8 mouse cellular contexts compared by ENCODE assay signal in the genomic region with DNA sequence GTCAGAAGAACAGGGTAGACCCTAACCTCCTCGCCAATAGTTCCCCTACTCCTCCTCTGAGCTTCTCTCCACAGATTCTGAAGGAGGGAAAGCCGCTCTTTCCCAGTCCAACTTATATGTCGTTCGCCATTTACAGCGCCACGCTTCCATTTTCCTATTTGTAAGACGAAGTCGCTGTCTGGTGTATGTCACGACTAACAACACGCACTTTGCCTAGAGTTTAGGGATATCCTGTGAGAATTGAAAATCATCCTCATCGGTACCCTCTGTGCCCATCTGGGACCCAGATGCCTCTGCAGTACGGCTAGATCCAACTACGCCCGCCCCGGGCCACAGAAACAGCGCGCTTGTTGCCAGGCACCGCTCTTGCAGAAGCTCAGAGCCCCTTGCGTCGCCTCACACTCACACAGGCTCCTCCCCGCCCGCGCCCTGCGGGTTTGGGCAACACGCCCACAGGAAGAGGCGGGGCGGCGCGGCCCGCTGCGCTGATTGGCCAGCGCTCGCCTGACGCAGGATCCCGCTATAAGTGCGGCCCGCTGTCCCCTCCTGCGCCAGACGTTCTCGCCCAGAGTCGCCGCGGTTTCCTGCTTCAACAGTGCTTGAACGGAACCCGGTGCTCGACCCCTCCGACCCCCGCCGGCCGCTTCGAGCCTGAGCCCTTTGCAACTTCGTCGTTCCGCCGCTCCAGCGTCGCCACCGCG. TPM values are rescaled to one million over a fixed set of nuclear protein-coding genes. Genes with fewer than 3 reads are reported as not detected.
DNase-seq lines count a peak whose midpoint lies in the region; ATAC-seq and TF ChIP-seq lines count a peak whose summit lies in the region.

No protein-coding gene starts in this region.

- H3K9me3 ChIP-seq in forebrain, embryonic 10.5 days, result no peaks in the 10 kb centered on the region
- no peaks in the 10 kb centered on the region for H3K9me3 ChIP-seq in heart, embryonic 15.5 days (replicated peaks)
- no peaks in the 10 kb centered on the region for H3K9me3 ChIP-seq in liver, embryonic 14.5 days (ENCODE audit: control insufficient read depth, low read length)
- no peaks in the 10 kb centered on the region for H3K9me3 ChIP-seq in neural tube, embryonic 11.5 days (ENCODE audit: control insufficient read depth, low read length)
- H3K9me3 ChIP-seq in stomach, postnatal 0 days (ENCODE audit: control insufficient read depth, low read length), result no peaks in the 10 kb centered on the region

- peak; percentile 95 for DNase-seq in c-Kit-negative CD71-positive TER-119-positive erythroid progenitor cells, embryonic 14.5 days (ENCODE audit: low read depth, low spot score)
- peak; percentile 95 for DNase-seq in forebrain, embryonic 10.5 days (ENCODE audit: extremely low spot score, low spot score)
- DNase-seq in kidney, postnatal 25 days, result peak; percentile 96 to 98
- DNase-seq in liver, embryonic 14.5 days (ENCODE audit: low read depth in 3 of 3, low spot score in 3 of 3), result peak; percentile 95 to 97 (median 96)
- DNase-seq in neural tube, embryonic 11.5 days (ENCODE audit: low spot score), result peak; percentile 99
- DNase-seq in stomach, postnatal 0 days (ENCODE audit: low spot score), result peak; percentile 99

- TF ChIP-seq CTCF in liver, embryonic 14.5 days (IDR thresholded peaks at IDR 0.05; ENCODE audit: low read depth), result no peak
- TF ChIP-seq CTCF in stomach, postnatal 0 days (IDR thresholded peaks at IDR 0.05; ENCODE audit: low read depth), result peak; percentile 13; the same call in 1 of the 2 replicates

- H3K27ac ChIP-seq in forebrain, embryonic 10.5 days, result peak overlapping the region; percentile 91
- peak overlapping the region; percentile 99 for H3K27ac ChIP-seq in heart, embryonic 15.5 days
- H3K27ac ChIP-seq in liver, embryonic 14.5 days, result peak overlapping the region; percentile 97
- H3K27ac ChIP-seq in neural tube, embryonic 11.5 days (ENCODE audit: low read depth, low read length), result peak overlapping the region; percentile 85
- H3K27ac ChIP-seq in stomach, postnatal 0 days (replicated peaks), result peak overlapping the region; percentile 99

- WGBS in forebrain, embryonic 10.5 days, result under 1% methylated on average over 59 of the region's 59 CpGs
- WGBS in heart, embryonic 15.5 days, result under 1% methylated on average over 59 of the region's 59 CpGs
- under 1% methylated on average over 59 of the region's 59 CpGs for WGBS in liver, embryonic 14.5 days (ENCODE audit: insufficient replicate concordance)
- WGBS in neural tube, embryonic 11.5 days, result 1% methylated on average over 57 of the region's 59 CpGs
- under 1% methylated on average over 47 of the region's 59 CpGs for WGBS in stomach, postnatal 0 days

- H3K27me3 ChIP-seq in forebrain, embryonic 10.5 days (ENCODE audit: poor library complexity, severe bottlenecking), result no peaks in the 10 kb centered on the region
- no peaks in the 10 kb centered on the region for H3K27me3 ChIP-seq in heart, embryonic 15.5 days
- no peaks in the 10 kb centered on the region for H3K27me3 ChIP-seq in liver, embryonic 14.5 days (ENCODE audit: control insufficient read depth, insufficient read depth, low read length)
- H3K27me3 ChIP-seq in neural tube, embryonic 11.5 days (ENCODE audit: control insufficient read depth, insufficient read depth, low read length), result no peaks in the 10 kb centered on the region
- H3K27me3 ChIP-seq in stomach, postnatal 0 days (ENCODE audit: control insufficient read depth, insufficient read depth, low read length), result no peaks in the 10 kb centered on the region

- peak; percentile 92 for ATAC-seq in CD4-positive, CD25-positive, alpha-beta regulatory T cell, adult 4 months
- ATAC-seq in heart, embryonic 15.5 days (replicated peaks; ENCODE audit: insufficient number of reproducible peaks, insufficient read depth, low FRiP score, low read depth), result peak; percentile 97
- ATAC-seq in liver, embryonic 14.5 days (ENCODE audit: insufficient read depth), result peak; percentile 85
- ATAC-seq in neural tube, embryonic 11.5 days (ENCODE audit: insufficient read depth, low FRiP score, low TSS enrichment), result peak; percentile 100
- peak; percentile 96 for ATAC-seq in stomach, postnatal 0 days (ENCODE audit: low FRiP score, low TSS enrichment)

- H3K4me3 ChIP-seq in forebrain, embryonic 10.5 days, result peak overlapping the region; percentile 75
- peak overlapping the region; percentile 89 for H3K4me3 ChIP-seq in heart, embryonic 15.5 days
- H3K4me3 ChIP-seq in liver, embryonic 14.5 days (ENCODE audit: insufficient read depth in 1 of 2, low read depth in 2 of 2, low read length in 2 of 2), result peak overlapping the region; percentile 93 to 100
- peak overlapping the region; percentile 82 for H3K4me3 ChIP-seq in neural tube, embryonic 11.5 days (ENCODE audit: low read depth, low read length)
- peak overlapping the region; percentile 97 for H3K4me3 ChIP-seq in stomach, postnatal 0 days (ENCODE audit: low read depth, low read length)

- no peak for TF ChIP-seq EP300 in liver, embryonic 14.5 days (IDR thresholded peaks at IDR 0.05; ENCODE audit: low read depth)
- TF ChIP-seq EP300 in stomach, postnatal 0 days (optimal IDR thresholded peaks at IDR 0.05), result no peak

- peaks cover 34% of the 10 kb centered on the region for H3K36me3 ChIP-seq in forebrain, embryonic 10.5 days (replicated peaks)
- H3K36me3 ChIP-seq in heart, embryonic 15.5 days, result peaks cover 20% of the 10 kb centered on the region
- peaks cover 31% of the 10 kb centered on the region for H3K36me3 ChIP-seq in liver, embryonic 14.5 days (replicated peaks; ENCODE audit: control insufficient read depth, insufficient read depth, low read depth)
- peaks cover 4% of the 10 kb centered on the region for H3K36me3 ChIP-seq in neural tube, embryonic 11.5 days (ENCODE audit: control insufficient read depth, insufficient read depth, low read length)
- H3K36me3 ChIP-seq in stomach, postnatal 0 days (ENCODE audit: control insufficient read depth, insufficient read depth, low read length), result peaks cover 8% of the 10 kb centered on the region; the same call in 1 of the 2 replicates

- H3K9ac ChIP-seq in heart, embryonic 15.5 days, result peak overlapping the region; percentile 97
- H3K9ac ChIP-seq in liver, embryonic 14.5 days (replicated peaks), result peak overlapping the region; percentile 99
- peak overlapping the region; percentile 76 for H3K9ac ChIP-seq in neural tube, embryonic 11.5 days (ENCODE audit: low read length)
- peak overlapping the region; percentile 93 for H3K9ac ChIP-seq in stomach, postnatal 0 days (ENCODE audit: low read length)

- peak overlapping the region; percentile 86 for H3K4me2 ChIP-seq in heart, embryonic 15.5 days
- H3K4me2 ChIP-seq in liver, embryonic 14.5 days (ENCODE audit: low read depth), result peak overlapping the region; percentile 98
- peak overlapping the region; percentile 72 for H3K4me2 ChIP-seq in neural tube, embryonic 11.5 days (ENCODE audit: low read depth)
- H3K4me2 ChIP-seq in stomach, postnatal 0 days (replicated peaks; ENCODE audit: low read depth), result peak overlapping the region; percentile 83

- peaks cover 35% of the 10 kb centered on the region for H3K4me1 ChIP-seq in forebrain, embryonic 10.5 days
- peaks cover 34% of the 10 kb centered on the region for H3K4me1 ChIP-seq in heart, embryonic 15.5 days (replicated peaks)
- H3K4me1 ChIP-seq in liver, embryonic 14.5 days (replicated peaks; ENCODE audit: control insufficient read depth in 2 of 2, insufficient read depth in 2 of 2, low read length in 1 of 2), result peaks cover 45 to 52% of the 10 kb centered on the region in 2 experiments
- peaks cover 7% of the 10 kb centered on the region for H3K4me1 ChIP-seq in neural tube, embryonic 11.5 days (ENCODE audit: control insufficient read depth, insufficient read depth, low read length)
- peaks cover 8% of the 10 kb centered on the region; the same call in 1 of the 2 replicates for H3K4me1 ChIP-seq in stomach, postnatal 0 days (replicated peaks; ENCODE audit: control insufficient read depth, insufficient read depth)

RNA-seq across cellular contexts. Expression of gene Fth1, which starts 1.9 kb away (rescaled TPM):
- 1,000 to 10,000 TPM; 2,170 to 2,387 TPM for polyA plus RNA-seq in CD4-positive, CD25-positive, alpha-beta regulatory T cell, adult 4 months (2017; shearing (Covaris generic))
- polyA plus RNA-seq in forebrain, embryonic 10.5 days (2016; fragmentation: Nextera tagmentation; extraction: Ambion mirVana), result 1,226 and 1,339 TPM in 2 replicates
- polyA plus RNA-seq in heart, embryonic 15.5 days (2015; fragmentation: Nextera tagmentation; extraction: Ambion mirVana), result 1,879 and 1,985 TPM in 2 replicates
- polyA plus RNA-seq in liver, embryonic 14.5 days (2012; rRNA removed), result 1,645 and 1,653 TPM in 2 replicates
- 3,787 and 3,976 TPM in 2 replicates for polyA plus RNA-seq in liver, embryonic 14.5 days (2014; fragmentation: Nextera tagmentation; extraction: Ambion mirVana)
- 1,187 and 1,207 TPM in 2 replicates for polyA plus RNA-seq in neural tube, embryonic 11.5 days (2014; fragmentation: Nextera tagmentation; extraction: Ambion mirVana)
- polyA plus RNA-seq in stomach, postnatal 0 days (2015; fragmentation: Nextera tagmentation; extraction: Ambion mirVana), result 2,976 and 2,992 TPM in 2 replicates

RNA-seq across cellular contexts. Expression of gene Best1, which starts 19.1 kb away (rescaled TPM):
- under 1 TPM; 0.29 to 0.31 TPM for polyA plus RNA-seq in CD4-positive, CD25-positive, alpha-beta regulatory T cell, adult 4 months (2017; shearing (Covaris generic))
- polyA plus RNA-seq in forebrain, embryonic 10.5 days (2016; fragmentation: Nextera tagmentation; extraction: Ambion mirVana), result 2.1 and 2.3 TPM in 2 replicates
- polyA plus RNA-seq in heart, embryonic 15.5 days (2015; fragmentation: Nextera tagmentation; extraction: Ambion mirVana), result 0.19 and 0.25 TPM in 2 replicates
- polyA plus RNA-seq in liver, embryonic 14.5 days (2012; rRNA removed), result 0.08 TPM in 1 of 2 replicates, not detected in the other
- polyA plus RNA-seq in liver, embryonic 14.5 days (2014; fragmentation: Nextera tagmentation; extraction: Ambion mirVana), result 0.09 and 0.10 TPM in 2 replicates
- 1.0 and 1.5 TPM in 2 replicates for polyA plus RNA-seq in neural tube, embryonic 11.5 days (2014; fragmentation: Nextera tagmentation; extraction: Ambion mirVana)
- 0.36 and 0.58 TPM in 2 replicates for polyA plus RNA-seq in stomach, postnatal 0 days (2015; fragmentation: Nextera tagmentation; extraction: Ambion mirVana)

RNA-seq across cellular contexts. Expression of gene Rab3il1, which starts 19.2 kb away (rescaled TPM):
- not detected for polyA plus RNA-seq in CD4-positive, CD25-positive, alpha-beta regulatory T cell, adult 4 months (2017; shearing (Covaris generic))
- 39.3 and 39.8 TPM in 2 replicates for polyA plus RNA-seq in forebrain, embryonic 10.5 days (2016; fragmentation: Nextera tagmentation; extraction: Ambion mirVana)
- 21.8 and 30.0 TPM in 2 replicates for polyA plus RNA-seq in heart, embryonic 15.5 days (2015; fragmentation: Nextera tagmentation; extraction: Ambion mirVana)
- 116 and 122 TPM in 2 replicates for polyA plus RNA-seq in liver, embryonic 14.5 days (2012; rRNA removed)
- polyA plus RNA-seq in liver, embryonic 14.5 days (2014; fragmentation: Nextera tagmentation; extraction: Ambion mirVana), result 240 and 255 TPM in 2 replicates
- 42.6 and 43.0 TPM in 2 replicates for polyA plus RNA-seq in neural tube, embryonic 11.5 days (2014; fragmentation: Nextera tagmentation; extraction: Ambion mirVana)
- 14.7 and 14.8 TPM in 2 replicates for polyA plus RNA-seq in stomach, postnatal 0 days (2015; fragmentation: Nextera tagmentation; extraction: Ambion mirVana)

RNA-seq across cellular contexts. Expression of gene Fads3, which starts 59.1 kb away (rescaled TPM):
- polyA plus RNA-seq in CD4-positive, CD25-positive, alpha-beta regulatory T cell, adult 4 months (2017; shearing (Covaris generic)), result not detected
- 4.6 and 5.5 TPM in 2 replicates for polyA plus RNA-seq in forebrain, embryonic 10.5 days (2016; fragmentation: Nextera tagmentation; extraction: Ambion mirVana)
- 39.4 and 43.9 TPM in 2 replicates for polyA plus RNA-seq in heart, embryonic 15.5 days (2015; fragmentation: Nextera tagmentation; extraction: Ambion mirVana)
- 8.2 and 8.3 TPM in 2 replicates for polyA plus RNA-seq in liver, embryonic 14.5 days (2012; rRNA removed)
- polyA plus RNA-seq in liver, embryonic 14.5 days (2014; fragmentation: Nextera tagmentation; extraction: Ambion mirVana), result 4.4 and 5.1 TPM in 2 replicates
- 6.1 and 6.2 TPM in 2 replicates for polyA plus RNA-seq in neural tube, embryonic 11.5 days (2014; fragmentation: Nextera tagmentation; extraction: Ambion mirVana)
- polyA plus RNA-seq in stomach, postnatal 0 days (2015; fragmentation: Nextera tagmentation; extraction: Ambion mirVana), result 27.5 and 31.2 TPM in 2 replicates

Comparison
In these comparisons a context has a peak if more than half of its experiments do, and no peak if none do; other contexts are left out.
1. Peak in every context shown above with its lines: DNase-seq, ATAC-seq, H3K4me3 ChIP-seq and H3K27ac ChIP-seq.
2. RNA of gene Rab3il1, which starts 19.2 kb away (polyA plus RNA-seq): 116 to 255 TPM in liver, embryonic 14.5 days, 42.6 to 43.0 TPM in neural tube, embryonic 11.5 days, 39.3 to 39.8 TPM in forebrain, embryonic 10.5 days, 21.8 to 30.0 TPM in heart, embryonic 15.5 days and 14.7 to 14.8 TPM in stomach, postnatal 0 days; not detected in CD4-positive, CD25-positive, alpha-beta regulatory T cell, adult 4 months; every median in the first group is over 10 times any median in the second.